Mouse (Mus musculus): ENCODE data around the gene Wipf1. TPM values are rescaled to one million over a fixed set of nuclear protein-coding genes. Genes with fewer than 3 reads are reported as not detected.
A peak's percentile ranks its signal among the peaks of the same experiment; 100 is the strongest.

Wipf1 gene
- polyA plus RNA-seq, 2 experiments: 20.1 to 25.7 TPM

DNA sequence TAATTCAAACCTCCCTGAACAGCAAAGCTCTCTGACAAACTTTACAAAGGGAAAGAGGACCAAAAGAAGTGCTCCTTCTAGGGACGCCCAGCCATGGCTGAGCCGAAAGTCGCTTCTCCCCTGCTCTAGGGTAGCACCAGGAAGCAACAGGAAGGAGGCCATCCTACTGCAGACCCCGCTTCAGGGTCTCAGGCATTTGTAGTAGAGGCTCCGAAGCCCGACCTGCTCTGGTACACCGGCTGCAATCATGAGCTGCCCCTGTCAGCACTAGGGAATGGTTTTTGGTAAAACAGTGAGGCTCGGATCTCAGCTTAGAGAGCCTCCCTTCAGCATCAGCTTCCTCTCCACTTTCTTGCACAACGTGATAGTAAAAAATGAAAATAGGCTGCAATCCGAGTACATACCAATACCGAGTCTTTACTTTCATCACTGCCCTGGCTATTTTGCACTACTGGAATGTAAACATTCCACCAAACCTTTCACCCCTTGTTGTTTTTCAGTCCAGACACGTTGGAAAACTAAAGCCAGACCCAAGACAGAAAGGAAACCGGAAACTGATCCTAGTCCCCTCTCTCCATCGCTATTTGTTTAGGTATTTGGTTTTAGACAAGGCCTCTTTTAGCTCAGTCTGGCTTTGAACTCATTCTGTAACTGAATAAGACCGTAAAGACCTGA lies 44.8 kb downstream of the Wipf1 start:
- peak overlapping the region; percentile 91 for H3K27ac ChIP-seq (replicated peaks; ENCODE audit: low read depth, low read length)
- H3K9me3 ChIP-seq (ENCODE audit: control insufficient read depth, low read length): no peaks in the 10 kb centered on the region
- H3K4me1 ChIP-seq (ENCODE audit: control insufficient read depth, insufficient read depth, low read length): peaks cover 60% of the 10 kb centered on the region
- H3K4me2 ChIP-seq (replicated peaks; ENCODE audit: low read depth, low read length, severe bottlenecking): peak overlapping the region; percentile 46
- TF ChIP-seq POLR2A (IDR thresholded peaks at IDR 0.05; ENCODE audit: borderline replicate concordance, extremely low read depth, insufficient read depth, insufficient read length): no peak
- DNase-seq (ENCODE audit: low spot score) (no peak), ATAC-seq (ENCODE audit: low FRiP score, low read depth) (no peak)
- H3K36me3 ChIP-seq (ENCODE audit: control insufficient read depth, insufficient read depth, low read length): peaks cover 3% of the 10 kb centered on the region
- H3K27me3 ChIP-seq (ENCODE audit: control insufficient read depth, insufficient read depth, low read length): no peaks in the 10 kb centered on the region
- H3K4me3 ChIP-seq (replicated peaks; ENCODE audit: low read length): peak overlapping the region; percentile 27
- peak overlapping the region; percentile 28 for H3K9ac ChIP-seq (ENCODE audit: low read depth, low read length, severe bottlenecking)
- WGBS: 26% methylated on average over 15 of the region's 15 CpGs

DNA sequence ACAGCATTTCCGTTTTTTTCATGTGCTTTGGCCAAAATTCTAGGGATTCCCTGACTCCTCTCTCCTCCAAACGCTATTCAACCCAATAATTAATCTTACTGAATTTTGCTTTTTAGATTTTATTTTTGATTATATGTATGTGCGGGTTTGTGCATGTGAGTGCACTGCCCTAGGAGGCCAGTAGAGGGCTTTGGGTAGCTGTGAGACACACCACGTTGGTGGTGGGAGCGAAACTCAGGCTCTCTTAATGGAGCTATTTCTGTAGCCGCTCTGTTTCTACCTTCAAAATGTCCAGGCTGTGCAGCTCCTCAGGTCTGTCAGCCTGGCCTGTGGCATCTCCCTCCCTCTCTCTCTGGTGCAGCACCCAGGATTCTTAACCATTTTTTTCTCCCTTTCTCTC lies 50.7 kb downstream of the Wipf1 start:
- DNase-seq (ENCODE audit: low spot score) (no peak), ATAC-seq (ENCODE audit: low FRiP score, low read depth) (no peak)
- 92% methylated on average over 6 of the region's 6 CpGs for WGBS
- Histone ChIP-seq H3K4me2 (replicated peaks; ENCODE audit: low read depth, low read length, severe bottlenecking) (no peak overlapping the region), H3K9ac (ENCODE audit: low read depth, low read length, severe bottlenecking) (no peak overlapping the region), H3K4me3 (replicated peaks; ENCODE audit: low read length) (no peak overlapping the region), H3K27me3 (ENCODE audit: control insufficient read depth, insufficient read depth, low read length) (no peaks in the 10 kb centered on the region), H3K36me3 (ENCODE audit: control insufficient read depth, insufficient read depth, low read length) (peaks cover 6% of the 10 kb centered on the region), H3K27ac (replicated peaks; ENCODE audit: low read depth, low read length) (no peak overlapping the region), H3K4me1 (ENCODE audit: control insufficient read depth, insufficient read depth, low read length) (peaks cover 32% of the 10 kb centered on the region), H3K9me3 (ENCODE audit: control insufficient read depth, low read length) (no peaks in the 10 kb centered on the region)
- no peak for TF ChIP-seq POLR2A (IDR thresholded peaks at IDR 0.05; ENCODE audit: borderline replicate concordance, extremely low read depth, insufficient read depth, insufficient read length)

DNA sequence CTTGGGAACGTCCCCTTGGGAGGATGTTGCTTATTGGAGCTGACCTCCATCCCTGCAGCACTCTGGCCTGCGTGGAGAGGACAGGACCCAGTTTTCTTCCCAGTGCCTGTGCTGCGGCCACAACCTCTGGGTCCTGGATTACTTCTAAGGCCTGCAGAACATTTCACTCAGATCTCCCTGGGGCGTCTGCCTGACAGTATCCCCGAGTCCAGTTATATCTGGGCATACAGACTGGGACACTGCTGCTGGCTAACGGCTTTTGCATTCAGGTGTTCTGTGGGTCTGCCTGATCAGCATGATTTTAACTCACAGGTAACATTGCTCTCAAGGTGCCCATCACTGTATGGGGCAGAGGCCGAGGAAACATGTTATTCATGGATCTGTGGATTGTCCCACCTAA lies 52.0 kb downstream of the Wipf1 start:
- ATAC-seq (ENCODE audit: low FRiP score, low read depth): no peak
- Histone ChIP-seq H3K4me3 (replicated peaks; ENCODE audit: low read length) (no peak overlapping the region), H3K36me3 (ENCODE audit: control insufficient read depth, insufficient read depth, low read length) (peaks cover 6% of the 10 kb centered on the region), H3K27ac (replicated peaks; ENCODE audit: low read depth, low read length) (no peak overlapping the region), H3K4me2 (replicated peaks; ENCODE audit: low read depth, low read length, severe bottlenecking) (no peak overlapping the region), H3K9ac (ENCODE audit: low read depth, low read length, severe bottlenecking) (no peak overlapping the region), H3K9me3 (ENCODE audit: control insufficient read depth, low read length) (no peaks in the 10 kb centered on the region), H3K27me3 (ENCODE audit: control insufficient read depth, insufficient read depth, low read length) (no peaks in the 10 kb centered on the region), H3K4me1 (ENCODE audit: control insufficient read depth, insufficient read depth, low read length) (peaks cover 20% of the 10 kb centered on the region; the same call in 1 of the 2 replicates)
- DNase-seq (ENCODE audit: low spot score): no peak
- WGBS: 77% methylated on average over 7 of the region's 7 CpGs
- TF ChIP-seq POLR2A (IDR thresholded peaks at IDR 0.05; ENCODE audit: borderline replicate concordance, extremely low read depth, insufficient read depth, insufficient read length): no peak

DNA sequence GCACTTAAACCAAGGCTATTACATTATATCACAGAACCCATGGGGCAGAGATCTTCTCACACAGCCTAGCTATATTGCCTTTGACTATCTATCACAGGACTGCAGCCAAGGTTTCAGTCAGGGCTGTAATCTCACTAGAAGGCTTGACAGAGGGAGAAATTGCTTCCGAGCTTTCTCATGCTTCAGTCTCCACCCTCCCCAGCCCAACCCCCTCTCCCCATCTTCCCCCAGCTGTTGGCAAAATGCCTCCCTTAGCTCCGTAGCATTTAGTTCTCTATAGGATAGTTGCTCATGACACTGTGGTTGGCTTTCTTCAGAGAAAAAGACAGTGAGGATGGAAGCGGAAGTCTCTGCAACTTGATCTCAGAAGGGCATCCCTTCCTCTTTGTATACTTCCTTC lies 54.0 kb downstream of the Wipf1 start:
- Histone ChIP-seq H3K9ac (ENCODE audit: low read depth, low read length, severe bottlenecking) (no peak overlapping the region), H3K9me3 (ENCODE audit: control insufficient read depth, low read length) (no peaks in the 10 kb centered on the region), H3K4me3 (replicated peaks; ENCODE audit: low read length) (no peak overlapping the region), H3K27ac (replicated peaks; ENCODE audit: low read depth, low read length) (no peak overlapping the region; the same call in 1 of the 2 replicates), H3K4me1 (ENCODE audit: control insufficient read depth, insufficient read depth, low read length) (peaks cover 17% of the 10 kb centered on the region), H3K27me3 (ENCODE audit: control insufficient read depth, insufficient read depth, low read length) (no peaks in the 10 kb centered on the region), H3K4me2 (replicated peaks; ENCODE audit: low read depth, low read length, severe bottlenecking) (no peak overlapping the region), H3K36me3 (ENCODE audit: control insufficient read depth, insufficient read depth, low read length) (peaks cover 6% of the 10 kb centered on the region; the same call in 1 of the 2 replicates)
- WGBS: 49% methylated on average over 3 of the region's 3 CpGs
- DNase-seq (ENCODE audit: low spot score) (peak; percentile 61), ATAC-seq (ENCODE audit: low FRiP score, low read depth) (no peak)
- TF ChIP-seq POLR2A (IDR thresholded peaks at IDR 0.05; ENCODE audit: borderline replicate concordance, extremely low read depth, insufficient read depth, insufficient read length): no peak

DNA sequence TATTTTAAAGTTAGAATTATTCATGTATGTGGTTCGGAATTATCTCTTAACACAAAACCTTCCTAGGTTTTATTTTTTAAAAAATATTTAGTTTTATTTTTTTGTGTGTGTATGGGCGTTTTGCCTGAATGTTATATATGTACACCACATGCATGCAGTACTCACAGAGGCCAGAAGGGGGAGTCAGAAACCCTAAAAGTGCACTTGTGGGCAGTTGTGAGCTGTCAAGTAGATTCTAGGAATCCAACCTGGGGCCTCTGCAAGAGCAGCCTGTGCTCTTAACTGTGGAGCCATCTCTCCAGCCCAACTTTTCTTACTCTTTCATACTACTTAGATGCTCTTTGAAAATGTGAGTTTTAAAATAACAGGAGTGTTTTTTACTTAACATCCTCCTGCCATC lies 57.4 kb downstream of the Wipf1 start:
- Histone ChIP-seq H3K4me1 (ENCODE audit: control insufficient read depth, insufficient read depth, low read length) (peaks cover 20% of the 10 kb centered on the region), H3K27me3 (ENCODE audit: control insufficient read depth, insufficient read depth, low read length) (no peaks in the 10 kb centered on the region), H3K4me3 (replicated peaks; ENCODE audit: low read length) (no peak overlapping the region), H3K27ac (replicated peaks; ENCODE audit: low read depth, low read length) (no peak overlapping the region), H3K9ac (ENCODE audit: low read depth, low read length, severe bottlenecking) (no peak overlapping the region), H3K9me3 (ENCODE audit: control insufficient read depth, low read length) (no peaks in the 10 kb centered on the region), H3K36me3 (ENCODE audit: control insufficient read depth, insufficient read depth, low read length) (0 out of 2 replicates have a peak, but pooled peaks cover 3% of the 10 kb centered on the region), H3K4me2 (replicated peaks; ENCODE audit: low read depth, low read length, severe bottlenecking) (no peak overlapping the region)
- 88% methylated on average over 2 of the region's 2 CpGs for WGBS
- no peak for DNase-seq (ENCODE audit: low spot score)
- no peak for ATAC-seq (ENCODE audit: low FRiP score, low read depth)
- no peak for TF ChIP-seq POLR2A (IDR thresholded peaks at IDR 0.05; ENCODE audit: borderline replicate concordance, extremely low read depth, insufficient read depth, insufficient read length)

Data from limb, embryonic 14.5 days (tissue).